Mouse (Mus musculus): Measurements from ENCODE around the gene Tmem176a. TPM values are rescaled to one million over a fixed set of nuclear protein-coding genes. Genes with fewer than 3 reads are reported as not detected.

Gene Tmem176a
- polyA plus RNA-seq, 1 experiment from 2014 or later: 131 TPM

DNA sequence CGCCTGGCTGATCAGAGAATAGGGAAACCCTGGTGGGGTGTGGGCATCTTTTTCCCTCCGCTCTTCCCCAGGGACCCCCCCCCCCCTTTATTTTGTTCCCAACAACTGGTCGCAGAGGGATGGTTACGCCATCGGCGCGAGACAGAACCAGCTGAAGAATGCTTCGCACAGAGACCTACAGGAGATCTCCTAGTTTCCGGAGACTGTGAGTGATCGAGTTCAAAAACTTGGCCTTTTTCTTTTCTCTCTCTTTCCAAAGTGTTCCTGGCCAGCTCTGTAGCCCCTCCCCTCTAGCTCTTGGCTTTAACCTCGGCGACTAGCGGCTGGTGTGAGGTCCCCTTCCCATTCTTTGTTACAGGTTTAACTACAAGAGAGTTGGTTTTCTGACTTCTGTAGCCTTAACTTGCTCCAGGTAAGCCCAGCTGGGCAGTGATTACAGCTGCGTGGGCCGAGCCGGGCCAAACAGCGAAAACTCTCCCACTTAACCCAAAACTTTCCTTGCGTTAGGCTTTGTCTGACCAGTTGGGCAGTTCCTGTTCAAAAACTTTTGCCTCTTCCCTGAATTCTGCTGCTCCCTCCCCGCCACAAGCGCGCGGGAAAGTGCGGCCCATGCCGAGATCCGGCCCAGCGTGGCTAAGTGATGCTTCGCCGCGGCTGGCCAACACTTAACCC is 11.2 kb downstream of the Tmem176a start:
- peak; percentile 71 for ATAC-seq (ENCODE audit: low FRiP score, low TSS enrichment)
- 1% methylated on average over 28 of the region's 29 CpGs for WGBS
- Histone ChIP-seq H3K27ac (replicated peaks) (peak overlapping the region; percentile 85), H3K4me1 (replicated peaks; ENCODE audit: control insufficient read depth, insufficient read depth) (no peaks in the 10 kb centered on the region), H3K9ac (ENCODE audit: low read length) (peak overlapping the region; percentile 43), H3K4me3 (ENCODE audit: low read depth, low read length) (peak overlapping the region; percentile 27), H3K9me3 (ENCODE audit: control insufficient read depth, low read length) (no peaks in the 10 kb centered on the region), H3K4me2 (replicated peaks; ENCODE audit: low read depth) (peak overlapping the region; percentile 51), H3K27me3 (ENCODE audit: control insufficient read depth, insufficient read depth, low read length) (no peaks in the 10 kb centered on the region), H3K36me3 (ENCODE audit: control insufficient read depth, insufficient read depth, low read length) (no peaks in the 10 kb centered on the region)
- peak; percentile 50 for DNase-seq (ENCODE audit: low spot score)
- TF ChIP-seq EP300 (optimal IDR thresholded peaks at IDR 0.05) (no peak), CTCF (IDR thresholded peaks at IDR 0.05; ENCODE audit: low read depth) (no peak)

DNA sequence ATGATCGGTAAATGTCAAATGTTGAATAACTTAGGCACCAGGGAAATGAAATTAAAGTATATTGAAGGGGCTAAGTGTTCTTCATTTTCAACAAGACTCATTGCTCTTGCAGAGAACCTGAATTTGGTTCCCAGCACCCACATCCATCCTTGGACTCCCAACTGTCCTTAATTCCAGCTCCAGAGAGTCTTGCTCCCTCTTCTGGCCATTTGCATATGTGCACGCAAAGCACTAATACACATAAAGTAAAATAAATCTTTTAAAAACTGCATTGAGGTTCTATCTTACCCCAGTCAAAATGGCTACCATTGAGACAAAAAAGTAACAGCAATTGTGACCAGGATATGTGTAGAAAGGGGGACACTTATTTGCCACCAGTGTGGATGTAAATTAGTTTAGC is 13.4 kb downstream of the Tmem176a start:
- Histone ChIP-seq H3K27me3 (ENCODE audit: control insufficient read depth, insufficient read depth, low read length) (no peaks in the 10 kb centered on the region), H3K4me2 (replicated peaks; ENCODE audit: low read depth) (no peak overlapping the region), H3K27ac (replicated peaks) (no peak overlapping the region), H3K9ac (ENCODE audit: low read length) (no peak overlapping the region), H3K4me3 (ENCODE audit: low read depth, low read length) (no peak overlapping the region), H3K36me3 (ENCODE audit: control insufficient read depth, insufficient read depth, low read length) (no peaks in the 10 kb centered on the region), H3K9me3 (ENCODE audit: control insufficient read depth, low read length) (no peaks in the 10 kb centered on the region), H3K4me1 (replicated peaks; ENCODE audit: control insufficient read depth, insufficient read depth) (no peaks in the 10 kb centered on the region)
- TF ChIP-seq EP300 (optimal IDR thresholded peaks at IDR 0.05): no peak
- peak; percentile 47 for TF ChIP-seq CTCF (IDR thresholded peaks at IDR 0.05; ENCODE audit: low read depth)
- no peak for DNase-seq (ENCODE audit: low spot score)
- WGBS: 98% methylated on average over 2 of the region's 2 CpGs
- ATAC-seq (ENCODE audit: low FRiP score, low TSS enrichment): no peak

DNA sequence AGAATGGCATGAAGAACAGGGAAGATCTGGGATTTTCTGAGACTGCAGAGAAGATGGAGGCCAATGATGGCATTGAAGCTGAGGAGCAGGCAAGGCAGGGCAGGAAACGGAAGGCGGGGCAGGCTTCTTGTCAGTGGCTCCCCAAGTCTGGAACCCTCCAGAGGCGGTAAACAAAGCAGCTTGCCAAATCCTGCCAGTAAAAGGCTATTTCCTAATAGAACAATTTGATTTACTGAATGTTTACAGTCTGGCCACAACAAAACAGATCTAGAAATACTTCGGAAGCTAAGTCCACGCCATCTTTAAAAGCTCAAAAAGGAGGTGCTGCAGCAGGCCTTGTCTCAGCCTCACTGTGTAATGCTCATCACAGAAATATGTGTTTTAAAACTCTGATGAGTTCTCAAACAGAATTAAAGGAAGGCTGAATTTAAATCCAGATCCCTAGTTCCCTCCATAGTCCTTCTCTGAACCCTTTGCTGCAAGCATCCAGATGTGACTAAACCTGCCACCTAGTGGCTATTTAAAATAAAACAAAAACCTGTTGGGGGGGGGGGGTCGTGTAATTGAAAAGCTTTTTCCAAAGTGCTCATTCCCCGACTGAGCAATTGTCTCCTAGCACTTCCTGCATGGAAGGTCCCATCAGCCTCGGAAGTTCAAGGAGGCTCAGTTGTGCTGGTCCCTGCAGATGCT is 17.0 kb downstream of the Tmem176a start:
- peak overlapping the region; percentile 24; the same call in 1 of the 2 replicates for H3K27ac ChIP-seq (replicated peaks)
- no peak for DNase-seq (ENCODE audit: low spot score)
- TF ChIP-seq EP300 (optimal IDR thresholded peaks at IDR 0.05) (no peak), CTCF (IDR thresholded peaks at IDR 0.05; ENCODE audit: low read depth) (peak; percentile 70)
- no peaks in the 10 kb centered on the region for H3K9me3 ChIP-seq (ENCODE audit: control insufficient read depth, low read length)
- H3K9ac ChIP-seq (ENCODE audit: low read length): no peak overlapping the region
- H3K36me3 ChIP-seq (ENCODE audit: control insufficient read depth, insufficient read depth, low read length): no peaks in the 10 kb centered on the region
- H3K4me2 ChIP-seq (replicated peaks; ENCODE audit: low read depth): no peak overlapping the region
- peak; percentile 47; the same call in 1 of the 2 replicates for ATAC-seq (ENCODE audit: low FRiP score, low TSS enrichment)
- no peak overlapping the region for H3K4me3 ChIP-seq (ENCODE audit: low read depth, low read length)
- H3K27me3 ChIP-seq (ENCODE audit: control insufficient read depth, insufficient read depth, low read length): no peaks in the 10 kb centered on the region
- H3K4me1 ChIP-seq (replicated peaks; ENCODE audit: control insufficient read depth, insufficient read depth): no peaks in the 10 kb centered on the region
- 36% methylated on average over 8 of the region's 8 CpGs for WGBS

DNA sequence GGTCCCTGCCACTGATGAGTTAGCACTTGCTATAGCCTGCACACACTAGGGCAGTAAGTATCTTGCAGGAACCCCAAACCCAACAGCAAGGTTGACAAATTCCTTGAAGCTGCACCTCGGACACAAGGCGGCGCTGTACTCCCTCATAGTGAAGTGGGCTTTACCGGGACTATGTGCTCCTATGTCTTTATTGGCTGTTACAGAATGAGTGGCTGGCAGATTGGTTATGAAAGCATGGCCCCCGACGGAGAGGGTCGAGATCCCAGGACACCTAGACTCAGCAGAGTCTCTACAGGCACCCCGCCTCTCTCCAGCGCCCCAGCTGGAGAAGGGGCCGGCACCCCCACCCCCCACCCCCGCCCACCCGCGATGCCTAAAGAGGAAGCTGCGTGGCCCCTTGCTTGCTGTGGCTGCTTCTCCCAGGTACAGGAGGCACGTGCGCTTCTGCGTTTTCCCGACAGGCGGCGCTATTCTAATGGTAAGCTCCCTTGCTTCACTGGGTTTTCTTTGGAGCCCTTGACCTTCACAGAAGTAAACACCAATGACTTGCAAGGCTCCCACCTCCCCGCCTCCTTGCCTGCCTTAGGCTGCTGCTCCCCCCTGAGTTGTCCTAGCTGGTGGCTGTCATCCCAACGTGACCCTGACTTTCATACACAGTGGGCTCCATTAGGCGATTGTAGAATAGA is 19.6 kb downstream of the Tmem176a start:
- Histone ChIP-seq H3K27me3 (ENCODE audit: control insufficient read depth, insufficient read depth, low read length) (no peaks in the 10 kb centered on the region), H3K27ac (replicated peaks) (no peak overlapping the region), H3K36me3 (ENCODE audit: control insufficient read depth, insufficient read depth, low read length) (no peaks in the 10 kb centered on the region), H3K4me3 (ENCODE audit: low read depth, low read length) (no peak overlapping the region), H3K4me2 (replicated peaks; ENCODE audit: low read depth) (peak overlapping the region; percentile 41; the same call in 1 of the 2 replicates), H3K9me3 (ENCODE audit: control insufficient read depth, low read length) (no peaks in the 10 kb centered on the region), H3K9ac (ENCODE audit: low read length) (no peak overlapping the region), H3K4me1 (replicated peaks; ENCODE audit: control insufficient read depth, insufficient read depth) (no peaks in the 10 kb centered on the region)
- WGBS: 18% methylated on average over 22 of the region's 23 CpGs
- TF ChIP-seq EP300 (optimal IDR thresholded peaks at IDR 0.05): no peak
- peak; percentile 83 for TF ChIP-seq CTCF (IDR thresholded peaks at IDR 0.05; ENCODE audit: low read depth)
- ATAC-seq (ENCODE audit: low FRiP score, low TSS enrichment): peak; percentile 62
- peak; percentile 78 for DNase-seq (ENCODE audit: low spot score)

DNA sequence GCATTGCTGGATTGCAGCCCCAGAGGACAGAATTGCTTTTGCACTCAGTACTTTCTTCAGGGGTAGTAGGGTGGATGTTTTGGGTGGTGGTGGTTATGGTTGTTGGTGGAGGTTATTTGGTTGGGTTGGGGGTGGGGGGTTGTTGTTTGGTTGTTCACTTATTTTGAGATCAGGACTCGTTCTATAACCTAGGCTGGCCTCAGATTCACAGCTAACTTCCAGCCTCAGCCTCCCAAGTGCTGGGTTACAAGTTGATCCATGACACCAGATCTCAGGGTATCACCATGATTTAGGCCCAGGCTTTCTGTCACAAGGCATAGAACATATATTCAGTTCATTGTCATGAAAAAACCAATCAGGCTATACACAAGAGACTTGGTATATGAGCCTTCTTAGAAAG is 20.1 kb downstream of the Tmem176a start:
- H3K9ac ChIP-seq (ENCODE audit: low read length): no peak overlapping the region
- H3K9me3 ChIP-seq (ENCODE audit: control insufficient read depth, low read length): no peaks in the 10 kb centered on the region
- H3K4me2 ChIP-seq (replicated peaks; ENCODE audit: low read depth): no peak overlapping the region
- no peaks in the 10 kb centered on the region for H3K36me3 ChIP-seq (ENCODE audit: control insufficient read depth, insufficient read depth, low read length)
- TF ChIP-seq CTCF (IDR thresholded peaks at IDR 0.05; ENCODE audit: low read depth): no peak
- TF ChIP-seq EP300 (optimal IDR thresholded peaks at IDR 0.05): no peak
- 96% methylated on average over 1 of the region's 1 CpGs for WGBS
- no peaks in the 10 kb centered on the region for H3K4me1 ChIP-seq (replicated peaks; ENCODE audit: control insufficient read depth, insufficient read depth)
- no peak for ATAC-seq (ENCODE audit: low FRiP score, low TSS enrichment)
- no peak overlapping the region for H3K4me3 ChIP-seq (ENCODE audit: low read depth, low read length)
- no peak for DNase-seq (ENCODE audit: low spot score)
- H3K27me3 ChIP-seq (ENCODE audit: control insufficient read depth, insufficient read depth, low read length): no peaks in the 10 kb centered on the region
- H3K27ac ChIP-seq (replicated peaks): no peak overlapping the region
